Comparison of ENCODE assay signal across 9 mouse cellular contexts in the genomic region with DNA sequence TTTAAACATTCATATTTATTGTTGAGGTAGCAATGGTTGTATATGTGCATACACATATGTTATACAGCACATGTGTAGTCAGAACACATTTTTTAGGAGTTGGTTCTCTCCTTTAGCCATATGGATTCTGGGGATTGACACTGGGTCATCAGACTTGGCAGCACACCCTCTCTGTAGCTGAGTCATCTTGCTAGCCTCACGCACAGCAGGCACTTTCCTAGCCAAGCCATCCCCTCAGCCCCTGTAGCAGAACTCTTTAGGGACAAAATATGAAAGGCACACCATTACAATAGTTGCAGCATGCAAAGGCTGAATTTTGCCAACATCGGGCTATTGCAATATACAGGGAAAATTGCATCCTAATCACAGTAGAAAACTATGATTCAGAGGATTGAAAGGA.
"Had no signal": no experiment of that assay in that cellular context is flagged by ENCODE, and none has a peak within 500 bp of the region (broad histone marks: within the 10 kb centered on the region; RNA-seq: fewer than 3 reads in every experiment).

No protein-coding gene starts in this region.

- H3K36me3 ChIP-seq: limb, embryonic 15.5 days; liver, embryonic 12.5 days; neural tube, embryonic 15.5 days had no signal

- H3K4me1 ChIP-seq: limb, embryonic 15.5 days; liver, embryonic 12.5 days; neural tube, embryonic 15.5 days had no signal

- H3K4me3 ChIP-seq: limb, embryonic 15.5 days; liver, embryonic 12.5 days; myocyte; neural tube, embryonic 15.5 days had no signal

- H3K4me2 ChIP-seq: limb, embryonic 15.5 days; liver, embryonic 12.5 days; lung, embryonic 14.5 days; neural tube, embryonic 15.5 days had no signal

- H3K27me3 ChIP-seq: limb, embryonic 15.5 days; liver, embryonic 12.5 days; neural tube, embryonic 15.5 days had no signal

- DNase-seq: kidney, postnatal 14 days; lung, embryonic 14.5 days; midbrain, embryonic 14.5 days; thymus, postnatal 4 days had no signal

- H3K27ac ChIP-seq: limb, embryonic 15.5 days; liver, embryonic 12.5 days; neural tube, embryonic 15.5 days; stomach, postnatal 0 days had no signal

- H3K9ac ChIP-seq: limb, embryonic 15.5 days; liver, embryonic 12.5 days; lung, embryonic 14.5 days; neural tube, embryonic 15.5 days had no signal

- H3K9me3 ChIP-seq: limb, embryonic 15.5 days; liver, embryonic 12.5 days; neural tube, embryonic 15.5 days had no signal

- ATAC-seq: liver, embryonic 12.5 days had no signal
